Mouse (Mus musculus) myocyte (in vitro differentiated cells): Measurements from ENCODE around the gene Ankrd16.

Experiments
- E2F4 ChIP-seq: IDR thresholded peaks from one replicate; pipeline ENCODE4 v1.6.1; 2011; ENCODE audit warnings: mild to moderate bottlenecking, control low read depth, moderate library complexity; ENCODE audit not compliant: insufficient read depth
- MAX ChIP-seq: IDR thresholded peaks from one replicate; pipeline ENCODE4 v1.6.1; 2011; ENCODE audit warnings: low read depth, mild to moderate bottlenecking, control low read depth
- MYOD1 ChIP-seq, 3 experiments: IDR thresholded peaks; one replicate each; pipeline ENCODE4 v1.6.1; 2011; ENCODE audit warnings: control low read depth in 2 of 3, low read depth in 2 of 3, mild to moderate bottlenecking in 2 of 3, moderate library complexity in 1 of 3; ENCODE audit not compliant: insufficient read length in 2 of 3, control insufficient read depth in 1 of 3
- MYOG ChIP-seq, 3 experiments: IDR thresholded peaks; one replicate each; pipeline ENCODE4 v1.6.1; 2011; ENCODE audit warnings: control low read depth in 2 of 3, low read depth in 2 of 3, mild to moderate bottlenecking in 2 of 3; ENCODE audit not compliant: insufficient read length in 2 of 3, control insufficient read depth in 1 of 3, insufficient read depth in 1 of 3
- POLR2A ChIP-seq: IDR thresholded peaks from one replicate; pipeline ENCODE4 v1.6.1; 2011; ENCODE audit warnings: low read depth, mild to moderate bottlenecking, control low read depth, moderate library complexity; ENCODE audit not compliant: insufficient read length
- POLR2AphosphoS2 ChIP-seq: IDR thresholded peaks from one replicate; pipeline ENCODE4 v1.6.1; 2011; ENCODE audit warnings: low read depth, control low read depth; ENCODE audit not compliant: insufficient read length
- SRF ChIP-seq: IDR thresholded peaks from one replicate; pipeline ENCODE4 v1.6.1; 2011; ENCODE audit warnings: low read depth; ENCODE audit not compliant: control insufficient read depth, insufficient read length
- TCF12 ChIP-seq: IDR thresholded peaks from one replicate; pipeline ENCODE4 v1.6.1; 2011; ENCODE audit warnings: mild to moderate bottlenecking, control low read depth; ENCODE audit not compliant: poor library complexity, insufficient read depth, severe bottlenecking
- USF1 ChIP-seq: IDR thresholded peaks from one replicate; pipeline ENCODE4 v1.6.1; 2011; ENCODE audit warnings: low read depth, mild to moderate bottlenecking, control low read depth, moderate library complexity

- TF ChIP-seq POLR2A (no peak), POLR2AphosphoS2 (no peak), TCF12 (no peak), MAX (no peak), USF1 (no peak), E2F4 (no peak), SRF (no peak), MYOG (IDR thresholded peaks at IDR 0.05; ENCODE audit: control insufficient read depth in 1 of 3, insufficient read depth in 1 of 3, insufficient read length in 2 of 3, low read depth in 2 of 3) (no peak), MYOD1 (IDR thresholded peaks at IDR 0.05; ENCODE audit: control insufficient read depth in 1 of 3, insufficient read length in 2 of 3, low read depth in 2 of 3) (no peak)
Observed at GRCm38 (mm10) chr2:11732978-11733377, 44.7 kb upstream of the Ankrd16 start.
